Mouse (Mus musculus): ENCODE data around the gene Prrc2a. TPM values are rescaled to one million over a fixed set of nuclear protein-coding genes. Genes with fewer than 3 reads are reported as not detected.

The Prrc2a gene
- polyA plus RNA-seq, 1 experiment: 70.4 TPM

GRCm38 (mm10) chr17:35134801-35135590 is 29.7 kb downstream of the Prrc2a start, which contains the start of gene Bag6:
TSS of gene Bag6 (plus strand) at chr17:35135178.
- no peaks in the 10 kb centered on the region for H3K27me3 ChIP-seq (ENCODE audit: control insufficient read depth)
- peaks cover 36% of the 10 kb centered on the region for H3K4me1 ChIP-seq (ENCODE audit: control insufficient read depth)
- H3K4me3 ChIP-seq (replicated peaks): peak within 1 kb of the TSS; percentile 99
- peaks cover 36% of the 10 kb centered on the region for H3K36me3 ChIP-seq (ENCODE audit: control insufficient read depth)
- no peaks in the 10 kb centered on the region for H3K9me3 ChIP-seq (ENCODE audit: control insufficient read depth, low read length)
- no peak for TF ChIP-seq TAL1 (IDR thresholded peaks at IDR 0.05; ENCODE audit: low read length)
- TF ChIP-seq GATA1 (IDR thresholded peaks at IDR 0.05; ENCODE audit: low read length): no peak

- H3K36me3 ChIP-seq (ENCODE audit: control insufficient read depth): peaks cover 30% of the 10 kb centered on the region
- H3K4me3 ChIP-seq (replicated peaks): no peak overlapping the region
- no peaks in the 10 kb centered on the region for H3K27me3 ChIP-seq (ENCODE audit: control insufficient read depth)
- TF ChIP-seq TAL1 (IDR thresholded peaks at IDR 0.05; ENCODE audit: low read length): no peak
- TF ChIP-seq GATA1 (IDR thresholded peaks at IDR 0.05; ENCODE audit: low read length): no peak
- H3K4me1 ChIP-seq (ENCODE audit: control insufficient read depth): peaks cover 38% of the 10 kb centered on the region
- no peaks in the 10 kb centered on the region for H3K9me3 ChIP-seq (ENCODE audit: control insufficient read depth, low read length)
Observed at GRCm38 (mm10) chr17:35133517-35133916, 31.2 kb downstream of the Prrc2a start.

- no peaks in the 10 kb centered on the region for H3K9me3 ChIP-seq (ENCODE audit: control insufficient read depth, low read length)
- H3K4me3 ChIP-seq (replicated peaks): no peak overlapping the region
- H3K27me3 ChIP-seq (ENCODE audit: control insufficient read depth): no peaks in the 10 kb centered on the region
- TF ChIP-seq GATA1 (IDR thresholded peaks at IDR 0.05; ENCODE audit: low read length): no peak
- TF ChIP-seq TAL1 (IDR thresholded peaks at IDR 0.05; ENCODE audit: low read length): no peak
- H3K4me1 ChIP-seq (ENCODE audit: control insufficient read depth): peaks cover 40% of the 10 kb centered on the region
- H3K36me3 ChIP-seq (ENCODE audit: control insufficient read depth): peaks cover 28% of the 10 kb centered on the region
Observed at GRCm38 (mm10) chr17:35132174-35132560, 32.5 kb downstream of the Prrc2a start.

DNA sequence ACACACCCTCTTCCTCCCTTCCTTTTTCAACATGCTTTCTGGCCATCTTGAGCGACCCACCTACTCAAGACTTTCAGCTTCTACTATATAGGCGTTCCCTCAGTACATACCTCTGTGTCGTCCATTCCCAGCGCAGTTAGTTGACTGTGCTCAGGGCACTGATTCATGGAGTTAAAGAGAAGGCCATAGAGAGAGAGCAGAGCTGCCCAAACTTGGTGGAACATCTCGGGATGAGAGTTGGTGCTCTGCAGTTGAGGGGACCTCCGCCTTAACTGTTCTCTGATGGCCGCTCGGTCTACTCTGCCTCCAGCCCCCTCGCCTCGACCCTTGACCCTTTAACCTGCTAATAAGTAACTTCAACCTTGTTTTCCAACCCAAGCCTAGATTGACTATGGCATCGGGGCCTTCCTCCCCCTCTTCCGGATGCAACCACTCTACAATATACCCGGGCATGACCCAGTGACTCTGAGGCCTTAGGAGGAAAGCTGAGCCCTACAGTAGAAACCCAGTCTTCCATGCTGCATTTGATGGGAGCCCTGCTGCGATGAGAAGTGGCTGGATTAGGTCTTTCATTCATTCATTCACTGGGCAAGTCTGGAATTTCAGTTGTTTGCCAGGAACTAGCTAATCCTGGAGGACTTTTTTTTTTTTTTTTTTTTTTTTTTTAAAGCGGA is 33.1 kb downstream of the Prrc2a start, which contains the start of gene Apom:
TSS of gene Apom (minus strand) at position 551 of the 674 bp plus-strand sequence.
- Histone ChIP-seq H3K4me3 (replicated peaks) (peak within 1 kb of the TSS; percentile 44), H3K27me3 (ENCODE audit: control insufficient read depth) (no peaks in the 10 kb centered on the region), H3K4me1 (ENCODE audit: control insufficient read depth) (peaks cover 40% of the 10 kb centered on the region), H3K9me3 (ENCODE audit: control insufficient read depth, low read length) (no peaks in the 10 kb centered on the region), H3K36me3 (ENCODE audit: control insufficient read depth) (peaks cover 26% of the 10 kb centered on the region)
- TF ChIP-seq GATA1 (IDR thresholded peaks at IDR 0.05; ENCODE audit: low read length): no peak
- TF ChIP-seq TAL1 (IDR thresholded peaks at IDR 0.05; ENCODE audit: low read length): no peak

DNA sequence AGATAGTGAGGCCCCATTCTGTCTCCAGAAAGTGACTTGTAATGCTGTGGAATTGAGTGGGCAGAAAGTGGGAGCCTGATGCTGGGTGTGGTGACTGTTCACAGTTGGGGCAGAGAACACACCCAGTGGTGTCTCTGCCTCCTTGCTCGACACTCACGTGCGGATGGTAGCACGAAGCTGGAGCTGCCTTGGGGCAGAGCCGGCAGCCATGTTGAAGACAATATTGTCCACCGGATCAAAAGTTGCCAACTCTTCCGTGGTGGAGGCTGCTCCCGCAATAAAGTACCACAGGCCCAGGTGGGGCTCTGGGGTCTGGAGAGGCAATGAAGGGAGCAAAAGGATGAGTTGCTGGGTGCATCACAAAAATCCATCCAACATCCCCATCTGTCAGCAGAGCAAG is 33.7 kb downstream of the Prrc2a start:
- H3K27me3 ChIP-seq (ENCODE audit: control insufficient read depth): no peaks in the 10 kb centered on the region
- peaks cover 25% of the 10 kb centered on the region for H3K36me3 ChIP-seq (ENCODE audit: control insufficient read depth)
- H3K4me1 ChIP-seq (ENCODE audit: control insufficient read depth): peaks cover 40% of the 10 kb centered on the region
- TF ChIP-seq GATA1 (IDR thresholded peaks at IDR 0.05; ENCODE audit: low read length) (no peak), TAL1 (IDR thresholded peaks at IDR 0.05; ENCODE audit: low read length) (no peak)
- H3K4me3 ChIP-seq (replicated peaks): peak overlapping the region; percentile 44
- H3K9me3 ChIP-seq (ENCODE audit: control insufficient read depth, low read length): no peaks in the 10 kb centered on the region

- Histone ChIP-seq H3K9me3 (ENCODE audit: control insufficient read depth, low read length) (no peaks in the 10 kb centered on the region), H3K4me1 (ENCODE audit: control insufficient read depth) (peaks cover 49% of the 10 kb centered on the region), H3K27me3 (ENCODE audit: control insufficient read depth) (no peaks in the 10 kb centered on the region), H3K4me3 (replicated peaks) (no peak overlapping the region), H3K36me3 (ENCODE audit: control insufficient read depth) (peaks cover 41% of the 10 kb centered on the region)
- no peak for TF ChIP-seq GATA1 (IDR thresholded peaks at IDR 0.05; ENCODE audit: low read length)
- TF ChIP-seq TAL1 (IDR thresholded peaks at IDR 0.05; ENCODE audit: low read length): no peak
Observed at GRCm38 (mm10) chr17:35128996-35129395, 35.7 kb downstream of the Prrc2a start.

- TF ChIP-seq TAL1 (IDR thresholded peaks at IDR 0.05; ENCODE audit: low read length): no peak
- TF ChIP-seq GATA1 (IDR thresholded peaks at IDR 0.05; ENCODE audit: low read length): no peak
- Histone ChIP-seq H3K4me1 (ENCODE audit: control insufficient read depth) (peaks cover 64% of the 10 kb centered on the region), H3K27me3 (ENCODE audit: control insufficient read depth) (no peaks in the 10 kb centered on the region), H3K36me3 (ENCODE audit: control insufficient read depth) (peaks cover 55% of the 10 kb centered on the region), H3K9me3 (ENCODE audit: control insufficient read depth, low read length) (no peaks in the 10 kb centered on the region), H3K4me3 (replicated peaks) (peak overlapping the region; percentile 63)
Observed at GRCm38 (mm10) chr17:35127017-35127416, 37.7 kb downstream of the Prrc2a start.

GRCm38 (mm10) chr17:35126206-35126611 is 38.5 kb downstream of the Prrc2a start, which contains the start of gene D17H6S53E:
TSS of gene D17H6S53E (plus strand) at chr17:35126373.
- no peaks in the 10 kb centered on the region for H3K27me3 ChIP-seq (ENCODE audit: control insufficient read depth)
- no peaks in the 10 kb centered on the region for H3K9me3 ChIP-seq (ENCODE audit: control insufficient read depth, low read length)
- H3K4me1 ChIP-seq (ENCODE audit: control insufficient read depth): peaks cover 68% of the 10 kb centered on the region
- peaks cover 55% of the 10 kb centered on the region for H3K36me3 ChIP-seq (ENCODE audit: control insufficient read depth)
- TF ChIP-seq TAL1 (IDR thresholded peaks at IDR 0.05; ENCODE audit: low read length): no peak
- TF ChIP-seq GATA1 (IDR thresholded peaks at IDR 0.05; ENCODE audit: low read length): no peak
- H3K4me3 ChIP-seq (replicated peaks): peak within 1 kb of the TSS; percentile 63

GRCm38 (mm10) chr17:35125578-35125977 is 39.1 kb downstream of the Prrc2a start:
- H3K27me3 ChIP-seq (ENCODE audit: control insufficient read depth): no peaks in the 10 kb centered on the region
- H3K9me3 ChIP-seq (ENCODE audit: control insufficient read depth, low read length): no peaks in the 10 kb centered on the region
- no peak for TF ChIP-seq TAL1 (IDR thresholded peaks at IDR 0.05; ENCODE audit: low read length)
- no peak for TF ChIP-seq GATA1 (IDR thresholded peaks at IDR 0.05; ENCODE audit: low read length)
- H3K4me1 ChIP-seq (ENCODE audit: control insufficient read depth): peaks cover 64% of the 10 kb centered on the region
- peaks cover 50% of the 10 kb centered on the region for H3K36me3 ChIP-seq (ENCODE audit: control insufficient read depth)
- peak overlapping the region; percentile 63 for H3K4me3 ChIP-seq (replicated peaks)

Data from erythroblast, embryonic 14.5 days (primary cell).